ENCODE assay signal across 12 mouse cellular contexts in genomic region chr11:118349494-118349893, GRCm38 (mm10). TPM values are rescaled to one million over a fixed set of nuclear protein-coding genes. Genes with fewer than 3 reads are reported as not detected.
A peak's percentile ranks its signal among the peaks of the same experiment; 100 is the strongest.
DNase-seq lines count a peak whose midpoint lies in the region; ATAC-seq and TF ChIP-seq lines count a peak whose summit lies in the region.
"Had no signal": no experiment of that assay in that cellular context is flagged by ENCODE, and none has a peak within 500 bp of the region (broad histone marks: within the 10 kb centered on the region; RNA-seq: fewer than 3 reads in every experiment).

No protein-coding gene starts in this region.

- H3K4me3 ChIP-seq in intestine, embryonic 14.5 days (ENCODE audit: low read depth, low read length), result no peak overlapping the region
- H3K4me3 ChIP-seq in intestine, embryonic 16.5 days (ENCODE audit: low read length), result no peak overlapping the region
- H3K4me3 ChIP-seq in spleen, adult 2 months (ENCODE audit: extremely low read depth, insufficient read depth, insufficient read length), result no peak overlapping the region
- H3K4me3 ChIP-seq in limb, embryonic 10.5 days, result no peak overlapping the region
- H3K4me3 ChIP-seq: forebrain, embryonic 15.5 days; neural tube, embryonic 13.5 days had no signal

- no peak for ATAC-seq in intestine, embryonic 14.5 days (replicated peaks; ENCODE audit: low FRiP score, low TSS enrichment, low read depth)
- no peak for ATAC-seq in intestine, embryonic 16.5 days
- ATAC-seq: forebrain, embryonic 15.5 days had no signal

- H3K4me1 ChIP-seq in intestine, embryonic 14.5 days (replicated peaks; ENCODE audit: control insufficient read depth, insufficient read depth, low read length), result peaks cover 38% of the 10 kb centered on the region
- peaks cover 38% of the 10 kb centered on the region for H3K4me1 ChIP-seq in intestine, embryonic 16.5 days (ENCODE audit: control insufficient read depth, insufficient read depth, low read length)
- H3K4me1 ChIP-seq in spleen, adult 2 months (ENCODE audit: control insufficient read depth, insufficient read depth, insufficient read length), result peaks cover 17% of the 10 kb centered on the region; the same call in 1 of the 2 replicates
- H3K4me1 ChIP-seq in limb, embryonic 10.5 days, result peaks cover 59% of the 10 kb centered on the region

- peak overlapping the region; percentile 55; the same call in 1 of the 2 replicates for H3K27ac ChIP-seq in intestine, embryonic 14.5 days (ENCODE audit: low read depth)
- no peak overlapping the region for H3K27ac ChIP-seq in intestine, embryonic 16.5 days (ENCODE audit: low read length)
- peak overlapping the region; percentile 79 for H3K27ac ChIP-seq in spleen, adult 2 months (ENCODE audit: insufficient read depth, low read length)
- peak overlapping the region; percentile 81 for H3K27ac ChIP-seq in limb, embryonic 10.5 days
- H3K27ac ChIP-seq: forebrain, embryonic 15.5 days; neural tube, embryonic 13.5 days had no signal

- TF ChIP-seq POLR2A in spleen, adult 2 months (IDR thresholded peaks at IDR 0.05; ENCODE audit: low read depth, low read length), result no peak

- DNase-seq in intestine, embryonic 14.5 days (ENCODE audit: low spot score), result no peak
- no peak for DNase-seq in spleen, adult 2 months (ENCODE audit: low read depth in 1 of 2, low spot score in 2 of 2)
- no peak for DNase-seq in spleen, adult 12 weeks (ENCODE audit: low spot score)
- no peak for DNase-seq in limb, embryonic 10.5 days (ENCODE audit: low spot score)
- peak; percentile 35 for DNase-seq in thymus, postnatal 25 days
- no peak for DNase-seq in gastrocnemius, adult 8-10 months (ENCODE audit: low spot score in 2 of 2)
- no peak for DNase-seq in adrenal gland, postnatal 14 days
- DNase-seq: cerebellum, adult 9-11 months; midbrain, embryonic 14.5 days had no signal

- H3K36me3 ChIP-seq in intestine, embryonic 14.5 days (ENCODE audit: control insufficient read depth, insufficient read depth, low read length), result 0 out of 2 replicates have a peak, but pooled peaks cover 6% of the 10 kb centered on the region
- no peaks in the 10 kb centered on the region for H3K36me3 ChIP-seq in intestine, embryonic 16.5 days (ENCODE audit: control insufficient read depth, insufficient read depth, low read length)
- H3K36me3 ChIP-seq in spleen, adult 2 months (ENCODE audit: control insufficient read depth, insufficient read depth, low read length), result no peaks in the 10 kb centered on the region
- H3K36me3 ChIP-seq in limb, embryonic 10.5 days, result peaks cover 30% of the 10 kb centered on the region
- H3K36me3 ChIP-seq: forebrain, embryonic 15.5 days; neural tube, embryonic 13.5 days had no signal

- 85% methylated on average over 5 of the region's 5 CpGs for WGBS in intestine, embryonic 14.5 days
- WGBS in intestine, embryonic 16.5 days, result 79% methylated on average over 5 of the region's 5 CpGs
- 88% methylated on average over 5 of the region's 5 CpGs for WGBS in spleen, adult 2 months
- 88% methylated on average over 5 of the region's 5 CpGs for WGBS in limb, embryonic 10.5 days

- TF ChIP-seq CTCF in spleen, adult 2 months (IDR thresholded peaks at IDR 0.05; ENCODE audit: extremely low read depth, insufficient read depth, insufficient read length, insufficient replicate concordance), result no peak

- H3K9me3 ChIP-seq in intestine, embryonic 14.5 days (ENCODE audit: control insufficient read depth, low read length), result no peaks in the 10 kb centered on the region
- H3K9me3 ChIP-seq in intestine, embryonic 16.5 days (ENCODE audit: control insufficient read depth, low read length), result no peaks in the 10 kb centered on the region
- H3K9me3 ChIP-seq in limb, embryonic 10.5 days (replicated peaks), result no peaks in the 10 kb centered on the region
- H3K9me3 ChIP-seq: forebrain, embryonic 15.5 days; neural tube, embryonic 13.5 days had no signal

- H3K9ac ChIP-seq in intestine, embryonic 14.5 days (ENCODE audit: low read length), result no peak overlapping the region
- H3K9ac ChIP-seq in intestine, embryonic 16.5 days (ENCODE audit: low read depth, low read length), result no peak overlapping the region
- H3K9ac ChIP-seq: forebrain, embryonic 15.5 days; neural tube, embryonic 13.5 days had no signal

- H3K4me2 ChIP-seq in intestine, embryonic 14.5 days (ENCODE audit: low read length), result no peak overlapping the region
- no peak overlapping the region for H3K4me2 ChIP-seq in intestine, embryonic 16.5 days (ENCODE audit: low read depth, low read length)
- H3K4me2 ChIP-seq: forebrain, embryonic 15.5 days; neural tube, embryonic 13.5 days had no signal

- H3K27me3 ChIP-seq in intestine, embryonic 14.5 days (replicated peaks; ENCODE audit: control insufficient read depth, insufficient read depth, low read length), result no peaks in the 10 kb centered on the region
- no peaks in the 10 kb centered on the region for H3K27me3 ChIP-seq in intestine, embryonic 16.5 days (replicated peaks; ENCODE audit: control insufficient read depth, insufficient read depth, low read length)
- peaks cover 3% of the 10 kb centered on the region; the same call in 1 of the 2 replicates for H3K27me3 ChIP-seq in spleen, adult 2 months (ENCODE audit: control insufficient read depth, insufficient read depth, low read length)
- no peaks in the 10 kb centered on the region for H3K27me3 ChIP-seq in limb, embryonic 10.5 days (ENCODE audit: low read depth, poor library complexity, severe bottlenecking)
- H3K27me3 ChIP-seq: forebrain, embryonic 15.5 days; neural tube, embryonic 13.5 days had no signal

RNA-seq across cellular contexts. Expression of gene Timp2, which starts 6.0 kb away (rescaled TPM):
- polyA plus RNA-seq in intestine, embryonic 14.5 days (2014; fragmentation: Nextera tagmentation; extraction: Ambion mirVana), result 80.9 and 83.9 TPM in 2 replicates
- polyA plus RNA-seq in intestine, embryonic 16.5 days (2015; fragmentation: Nextera tagmentation; extraction: Ambion mirVana), result 30.9 and 45.1 TPM in 2 replicates
- 68.1 and 75.1 TPM in 2 replicates for polyA plus RNA-seq in spleen, adult 2 months (2012; rRNA removed)
- polyA plus RNA-seq in limb, embryonic 10.5 days (2016; fragmentation: Nextera tagmentation; extraction: Ambion mirVana), result 35.4 and 49.6 TPM in 2 replicates
- 10 to 100 TPM; 41.0 to 82.5 (median 52.4) TPM for total RNA-seq in gastrocnemius, adult 8-10 months (2022)
- total RNA-seq in adrenal gland, postnatal 14 days (2021), result 78.9 and 94.3 TPM in 2 replicates

RNA-seq across cellular contexts. Expression of gene Cep295nl, which starts 7.2 kb away (rescaled TPM):
- polyA plus RNA-seq in intestine, embryonic 14.5 days (2014; fragmentation: Nextera tagmentation; extraction: Ambion mirVana), result 0.61 and 0.69 TPM in 2 replicates
- 0.20 and 0.24 TPM in 2 replicates for polyA plus RNA-seq in intestine, embryonic 16.5 days (2015; fragmentation: Nextera tagmentation; extraction: Ambion mirVana)
- polyA plus RNA-seq in spleen, adult 2 months (2012; rRNA removed), result not detected in 2 replicates
- polyA plus RNA-seq in limb, embryonic 10.5 days (2016; fragmentation: Nextera tagmentation; extraction: Ambion mirVana), result 0.61 and 1.1 TPM in 2 replicates
- total RNA-seq in gastrocnemius, adult 8-10 months (2022), result 1 to 10 TPM in 1 of 4 experiments, under 1 TPM in 3; 0.41 to 1.0 (median 0.94) TPM
- total RNA-seq in adrenal gland, postnatal 14 days (2021), result 0.67 and 1.7 TPM in 2 replicates
- polyA plus RNA-seq: forebrain, embryonic 15.5 days had no signal

RNA-seq across cellular contexts. Expression of gene Lgals3bp, which starts 52.4 kb away (rescaled TPM):
- 108 and 120 TPM in 2 replicates for polyA plus RNA-seq in intestine, embryonic 14.5 days (2014; fragmentation: Nextera tagmentation; extraction: Ambion mirVana)
- polyA plus RNA-seq in intestine, embryonic 16.5 days (2015; fragmentation: Nextera tagmentation; extraction: Ambion mirVana), result 226 and 234 TPM in 2 replicates
- 253 and 254 TPM in 2 replicates for polyA plus RNA-seq in spleen, adult 2 months (2012; rRNA removed)
- polyA plus RNA-seq in limb, embryonic 10.5 days (2016; fragmentation: Nextera tagmentation; extraction: Ambion mirVana), result 2.7 and 3.4 TPM in 2 replicates
- 10 to 100 TPM; 12.3 to 16.0 (median 14.3) TPM for total RNA-seq in gastrocnemius, adult 8-10 months (2022)
- total RNA-seq in adrenal gland, postnatal 14 days (2021), result 51.1 and 59.7 TPM in 2 replicates

RNA-seq across cellular contexts. Expression of gene Usp36, which starts 59.5 kb away (rescaled TPM):
- 18.1 and 18.8 TPM in 2 replicates for polyA plus RNA-seq in intestine, embryonic 14.5 days (2014; fragmentation: Nextera tagmentation; extraction: Ambion mirVana)
- polyA plus RNA-seq in intestine, embryonic 16.5 days (2015; fragmentation: Nextera tagmentation; extraction: Ambion mirVana), result 15.9 TPM in 2 replicates
- polyA plus RNA-seq in spleen, adult 2 months (2012; rRNA removed), result 20.9 and 25.3 TPM in 2 replicates
- polyA plus RNA-seq in limb, embryonic 10.5 days (2016; fragmentation: Nextera tagmentation; extraction: Ambion mirVana), result 25.6 and 27.4 TPM in 2 replicates
- 10 to 100 TPM; 13.1 to 16.7 (median 14.8) TPM for total RNA-seq in gastrocnemius, adult 8-10 months (2022)
- 23.0 and 24.2 TPM in 2 replicates for total RNA-seq in adrenal gland, postnatal 14 days (2021)

Comparison
In these comparisons a context has a peak if more than half of its experiments do, and no peak if none do; other contexts are left out.
1. RNA of gene Lgals3bp, which starts 52.4 kb away (polyA plus RNA-seq): 253 to 254 TPM in spleen, adult 2 months, 226 to 234 TPM in intestine, embryonic 16.5 days and 108 to 120 TPM in intestine, embryonic 14.5 days; 2.7 to 3.4 TPM in limb, embryonic 10.5 days; every median in the first group is over 10 times any median in the second.